31 mouse cellular contexts compared by ENCODE assay signal in genomic region chr11:69251953-69252352, GRCm38 (mm10). TPM values are rescaled to one million over a fixed set of nuclear protein-coding genes. Genes with fewer than 3 reads are reported as not detected.
DNase-seq lines count a peak whose midpoint lies in the region; ATAC-seq and TF ChIP-seq lines count a peak whose summit lies in the region.
"Had no signal": no experiment of that assay in that cellular context is flagged by ENCODE, and none has a peak within 500 bp of the region (broad histone marks: within the 10 kb centered on the region; RNA-seq: fewer than 3 reads in every experiment).

No protein-coding gene starts in this region.

- 79% methylated on average over 7 of the region's 7 CpGs for WGBS in limb, embryonic 12.5 days
- WGBS in limb, embryonic 10.5 days, result 88% methylated on average over 7 of the region's 7 CpGs
- 47% methylated on average over 7 of the region's 7 CpGs for WGBS in embryonic facial prominence, embryonic 14.5 days
- WGBS in limb, embryonic 13.5 days, result 61% methylated on average over 7 of the region's 7 CpGs
- WGBS in midbrain, postnatal 0 days, result 88% methylated on average over 7 of the region's 7 CpGs

- 0 out of 2 replicates have a peak overlapping the region, but pooled peaks have one; percentile 45 for H3K27ac ChIP-seq in limb, embryonic 12.5 days
- H3K27ac ChIP-seq in limb, embryonic 10.5 days, result no peak overlapping the region
- peak overlapping the region; percentile 63 for H3K27ac ChIP-seq in embryonic facial prominence, embryonic 14.5 days (replicated peaks; ENCODE audit: low read depth, low read length)
- peak overlapping the region; percentile 52; the same call in 1 of the 2 replicates for H3K27ac ChIP-seq in limb, embryonic 13.5 days
- no peak overlapping the region for H3K27ac ChIP-seq in midbrain, postnatal 0 days (ENCODE audit: low read depth, low read length)
- H3K27ac ChIP-seq: forebrain, embryonic 10.5 days; forebrain, embryonic 13.5 days; gastrocnemius, adult 2 months; heart, adult 2 months; heart, embryonic 10.5 days; heart, embryonic 13.5 days; hindbrain, embryonic 13.5 days; intestine, embryonic 15.5 days had no signal

- TF ChIP-seq CTCF in midbrain, postnatal 0 days (IDR thresholded peaks at IDR 0.05), result no peak

- H3K27me3 ChIP-seq in limb, embryonic 12.5 days, result peaks cover 11% of the 10 kb centered on the region; the same call in 1 of the 2 replicates
- peaks cover 8% of the 10 kb centered on the region; the same call in 1 of the 2 replicates for H3K27me3 ChIP-seq in limb, embryonic 10.5 days (ENCODE audit: low read depth, poor library complexity, severe bottlenecking)
- no peaks in the 10 kb centered on the region for H3K27me3 ChIP-seq in embryonic facial prominence, embryonic 14.5 days (replicated peaks; ENCODE audit: control insufficient read depth, insufficient read depth, low read length)
- peaks cover 15% of the 10 kb centered on the region for H3K27me3 ChIP-seq in limb, embryonic 13.5 days
- no peaks in the 10 kb centered on the region for H3K27me3 ChIP-seq in midbrain, postnatal 0 days (ENCODE audit: insufficient read depth, low read length)
- H3K27me3 ChIP-seq: intestine, embryonic 15.5 days had no signal

- no peak overlapping the region for H3K9ac ChIP-seq in limb, embryonic 12.5 days (replicated peaks)
- H3K9ac ChIP-seq in embryonic facial prominence, embryonic 14.5 days (ENCODE audit: low read depth, low read length), result no peak overlapping the region
- no peak overlapping the region for H3K9ac ChIP-seq in limb, embryonic 13.5 days
- no peak overlapping the region for H3K9ac ChIP-seq in midbrain, postnatal 0 days (replicated peaks; ENCODE audit: low read length, poor library complexity, severe bottlenecking)
- H3K9ac ChIP-seq: forebrain, embryonic 13.5 days; forebrain, postnatal 0 days; heart, embryonic 13.5 days; hindbrain, embryonic 13.5 days; intestine, embryonic 15.5 days had no signal

- DNase-seq in limb, embryonic 10.5 days (ENCODE audit: low spot score), result no peak
- peak; percentile 76 for DNase-seq in embryonic facial prominence, embryonic 14.5 days (ENCODE audit: low spot score)
- DNase-seq in midbrain, postnatal 0 days (ENCODE audit: low spot score), result no peak
- DNase-seq in gastrocnemius, postnatal 10 days, result no peak
- DNase-seq in adrenal gland, adult 18-20 months (ENCODE audit: low spot score in 2 of 2), result no peak
- DNase-seq: adrenal gland, adult 8-10 months; adrenal gland, postnatal 25 days; cerebellum, adult 11-12 months; cerebellum, adult 8-10 months; cerebellum, postnatal 10 days; cerebellum, postnatal 36 days; embryo, embryonic 11 days; forebrain, postnatal 0 days; gastrocnemius, adult 2 months; gastrocnemius, postnatal 25 days; heart, adult 2 months; kidney, adult 18-20 months had no signal

- no peak overlapping the region for H3K4me3 ChIP-seq in limb, embryonic 12.5 days (replicated peaks)
- no peak overlapping the region for H3K4me3 ChIP-seq in limb, embryonic 10.5 days
- no peak overlapping the region for H3K4me3 ChIP-seq in embryonic facial prominence, embryonic 14.5 days (ENCODE audit: low read depth, low read length)
- no peak overlapping the region for H3K4me3 ChIP-seq in limb, embryonic 13.5 days
- no peak overlapping the region for H3K4me3 ChIP-seq in midbrain, postnatal 0 days (ENCODE audit: low read depth, low read length)
- H3K4me3 ChIP-seq: forebrain, embryonic 10.5 days; forebrain, embryonic 13.5 days; gastrocnemius, adult 2 months; heart, adult 2 months; heart, embryonic 10.5 days; heart, embryonic 13.5 days; hindbrain, embryonic 13.5 days; intestine, embryonic 15.5 days had no signal

- no peak for ATAC-seq in limb, embryonic 12.5 days (ENCODE audit: insufficient number of reproducible peaks, insufficient read depth, low FRiP score, low TSS enrichment, low read depth)
- ATAC-seq in embryonic facial prominence, embryonic 14.5 days (ENCODE audit: low read depth), result peak; percentile 12; the same call in 1 of the 2 replicates
- no peak for ATAC-seq in limb, embryonic 13.5 days (ENCODE audit: low FRiP score, low read depth)
- ATAC-seq in midbrain, postnatal 0 days (ENCODE audit: low FRiP score), result no peak
- ATAC-seq: CD4-positive, CD25-positive, alpha-beta regulatory T cell, adult 4 months; forebrain, embryonic 13.5 days; forebrain, postnatal 0 days; hindbrain, embryonic 16.5 days; intestine, embryonic 15.5 days had no signal

- H3K4me2 ChIP-seq in limb, embryonic 12.5 days, result no peak overlapping the region
- H3K4me2 ChIP-seq in embryonic facial prominence, embryonic 14.5 days (ENCODE audit: low read depth, low read length), result peak overlapping the region; percentile 21; the same call in 1 of the 2 replicates
- H3K4me2 ChIP-seq in limb, embryonic 13.5 days (replicated peaks), result no peak overlapping the region
- no peak overlapping the region for H3K4me2 ChIP-seq in midbrain, postnatal 0 days (ENCODE audit: low read depth, low read length, poor library complexity, severe bottlenecking)
- H3K4me2 ChIP-seq: forebrain, embryonic 13.5 days; heart, embryonic 13.5 days; hindbrain, embryonic 13.5 days; intestine, embryonic 15.5 days had no signal

- no peaks in the 10 kb centered on the region for H3K9me3 ChIP-seq in limb, embryonic 12.5 days
- no peaks in the 10 kb centered on the region for H3K9me3 ChIP-seq in limb, embryonic 10.5 days (replicated peaks)
- H3K9me3 ChIP-seq in embryonic facial prominence, embryonic 14.5 days (ENCODE audit: control insufficient read depth, low read length), result no peaks in the 10 kb centered on the region
- no peaks in the 10 kb centered on the region for H3K9me3 ChIP-seq in limb, embryonic 13.5 days
- H3K9me3 ChIP-seq in midbrain, postnatal 0 days (ENCODE audit: low read length), result no peaks in the 10 kb centered on the region
- H3K9me3 ChIP-seq: forebrain, embryonic 10.5 days; forebrain, embryonic 13.5 days; heart, embryonic 10.5 days; heart, embryonic 13.5 days; hindbrain, embryonic 13.5 days; intestine, embryonic 15.5 days had no signal

- no peaks in the 10 kb centered on the region for H3K36me3 ChIP-seq in limb, embryonic 12.5 days
- no peaks in the 10 kb centered on the region for H3K36me3 ChIP-seq in limb, embryonic 10.5 days
- H3K36me3 ChIP-seq in embryonic facial prominence, embryonic 14.5 days (ENCODE audit: control insufficient read depth, insufficient read depth, low read length), result no peaks in the 10 kb centered on the region
- H3K36me3 ChIP-seq in limb, embryonic 13.5 days, result no peaks in the 10 kb centered on the region
- no peaks in the 10 kb centered on the region for H3K36me3 ChIP-seq in midbrain, postnatal 0 days (ENCODE audit: insufficient read depth, low read length)
- H3K36me3 ChIP-seq: forebrain, embryonic 10.5 days; heart, embryonic 10.5 days; heart, embryonic 13.5 days; hindbrain, embryonic 13.5 days; intestine, embryonic 15.5 days had no signal

- H3K4me1 ChIP-seq in limb, embryonic 12.5 days (replicated peaks), result peaks cover 7% of the 10 kb centered on the region; the same call in 1 of the 2 replicates
- H3K4me1 ChIP-seq in limb, embryonic 10.5 days, result peaks cover 10% of the 10 kb centered on the region
- H3K4me1 ChIP-seq in embryonic facial prominence, embryonic 14.5 days (ENCODE audit: control insufficient read depth, insufficient read depth, low read length), result peaks cover 21% of the 10 kb centered on the region; the same call in 1 of the 2 replicates
- 0 out of 2 replicates have a peak, but pooled peaks cover 16% of the 10 kb centered on the region for H3K4me1 ChIP-seq in limb, embryonic 13.5 days
- no peaks in the 10 kb centered on the region for H3K4me1 ChIP-seq in midbrain, postnatal 0 days (ENCODE audit: insufficient read depth, low read length)
- H3K4me1 ChIP-seq: forebrain, embryonic 13.5 days; hindbrain, embryonic 13.5 days; intestine, embryonic 15.5 days had no signal

RNA-seq across cellular contexts. Expression of gene Gucy2e, which starts 15.1 kb away (rescaled TPM):
- 0.08 TPM in 1 of 2 replicates, not detected in the other for polyA plus RNA-seq in limb, embryonic 12.5 days (2016; fragmentation: Nextera tagmentation; extraction: Ambion mirVana)
- not detected in 2 replicates for polyA plus RNA-seq in limb, embryonic 10.5 days (2016; fragmentation: Nextera tagmentation; extraction: Ambion mirVana)
- 0.15 and 0.33 TPM in 2 replicates for polyA plus RNA-seq in embryonic facial prominence, embryonic 14.5 days (2014; fragmentation: Nextera tagmentation; extraction: Ambion mirVana)
- polyA plus RNA-seq in limb, embryonic 13.5 days (2015; fragmentation: Nextera tagmentation; extraction: Ambion mirVana), result 0.09 and 0.25 TPM in 2 replicates
- total RNA-seq in midbrain, postnatal 0 days (2014; rRNA removed), result 1.3 and 1.4 TPM in 2 replicates
- polyA plus RNA-seq in midbrain, postnatal 0 days (2015; fragmentation: Nextera tagmentation; extraction: Ambion mirVana), result 0.97 and 1.0 TPM in 2 replicates
- not detected for total RNA-seq in gastrocnemius, postnatal 10 days (2021)
- under 1 TPM in 1 of 2 experiments, not detected in 1; 0.07 TPM for total RNA-seq in adrenal gland, adult 18-20 months (2021)
- total RNA-seq: adrenal gland, adult 8-10 months; adrenal gland, postnatal 25 days; gastrocnemius, adult 2 months; gastrocnemius, postnatal 25 days; hematopoietic stem cell, adult 5-6 weeks; MEL had no signal
- polyA plus RNA-seq: C2C12 had no signal

RNA-seq across cellular contexts. Expression of gene Alox8, which starts 54.3 kb away (rescaled TPM):
- 0.08 TPM in 1 of 2 replicates, not detected in the other for polyA plus RNA-seq in limb, embryonic 12.5 days (2016; fragmentation: Nextera tagmentation; extraction: Ambion mirVana)
- polyA plus RNA-seq in limb, embryonic 10.5 days (2016; fragmentation: Nextera tagmentation; extraction: Ambion mirVana), result 0.15 TPM in 1 of 2 replicates, not detected in the other
- polyA plus RNA-seq in embryonic facial prominence, embryonic 14.5 days (2014; fragmentation: Nextera tagmentation; extraction: Ambion mirVana), result 0.22 TPM in 1 of 2 replicates, not detected in the other
- 0.08 and 0.09 TPM in 2 replicates for polyA plus RNA-seq in limb, embryonic 13.5 days (2015; fragmentation: Nextera tagmentation; extraction: Ambion mirVana)
- total RNA-seq in midbrain, postnatal 0 days (2014; rRNA removed), result 3.5 and 4.1 TPM in 2 replicates
- 2.0 and 2.1 TPM in 2 replicates for polyA plus RNA-seq in midbrain, postnatal 0 days (2015; fragmentation: Nextera tagmentation; extraction: Ambion mirVana)
- under 1 TPM in 1 of 2 experiments, not detected in 1; 0.09 TPM for total RNA-seq in gastrocnemius, postnatal 10 days (2021)
- not detected for total RNA-seq in adrenal gland, adult 18-20 months (2021)
- total RNA-seq: adrenal gland, adult 8-10 months; adrenal gland, postnatal 25 days; gastrocnemius, adult 2 months; gastrocnemius, postnatal 25 days had no signal
- polyA plus RNA-seq: forebrain, embryonic 13.5 days; gonadal fat pad, adult 2 months had no signal

Comparison
In these comparisons a context has a peak if more than half of its experiments do, and no peak if none do; other contexts are left out.
1. H3K27ac ChIP-seq: peak in limb, embryonic 12.5 days (single experiment), embryonic facial prominence, embryonic 14.5 days (single experiment) and limb, embryonic 13.5 days (single experiment); none in limb, embryonic 10.5 days (single experiment) and midbrain, postnatal 0 days (single experiment).